Mouse (Mus musculus): ENCODE results near the gene Zfp292. TPM values are rescaled to one million over a fixed set of nuclear protein-coding genes. Genes with fewer than 3 reads are reported as not detected.

The Zfp292 gene
- total and polyA plus RNA-seq, 2 experiments: 0.87 to 11.8 TPM

- no peaks in the 10 kb centered on the region for H3K79me2 ChIP-seq (ENCODE audit: control insufficient read depth, insufficient read depth, low read length)
- WGBS: 87% methylated on average over 1 of the region's 1 CpGs
- H3K4me1 ChIP-seq (ENCODE audit: control insufficient read depth, insufficient read depth, low read length): no peaks in the 10 kb centered on the region
- H3K4me3 ChIP-seq (ENCODE audit: insufficient read depth, low read depth, low read length): no peak within 1 kb of the TSS
- no peak within 1 kb of the TSS for H3K27ac ChIP-seq (replicated peaks; ENCODE audit: insufficient read depth, low read depth, low read length)
- no peaks in the 10 kb centered on the region for H3K27me3 ChIP-seq (ENCODE audit: control insufficient read depth, insufficient read depth, low read length)
- H3K9ac ChIP-seq (ENCODE audit: low read depth, low read length): no peak within 1 kb of the TSS
- no peak for DNase-seq (ENCODE audit: extremely low read depth, low read depth, low spot score)
- TF ChIP-seq CTCF (IDR thresholded peaks at IDR 0.05; ENCODE audit: low read depth, low read length) (no peak), POLR2A (IDR thresholded peaks at IDR 0.05; ENCODE audit: extremely low read depth, insufficient read depth, low read length) (no peak)
- no peaks in the 10 kb centered on the region for H3K36me3 ChIP-seq (ENCODE audit: control insufficient read depth, insufficient read depth, low read length)
Measured at GRCm38 (mm10) chr4:34756163-34756562, 126.6 kb downstream of the Zfp292 start, which contains the start of gene Gm136. Gm136 (minus strand) TSS chr4:34756263.

Other genes starting within 250 kb of the Zfp292 start
- 25.0 and 26.6 TPM in 2 replicates for gene Slc35a1, start 195.5 kb downstream of the Zfp292 start, total RNA-seq (2014; rRNA removed)
- 10.6 and 12.2 TPM in 2 replicates for gene Slc35a1, start 195.5 kb downstream of the Zfp292 start, polyA plus RNA-seq (2012; rRNA removed)
- not detected in 2 replicates for gene Cfap206, start 152.8 kb downstream of the Zfp292 start, total RNA-seq (2014; rRNA removed)
- not detected in 2 replicates for gene Cfap206, start 152.8 kb downstream of the Zfp292 start, polyA plus RNA-seq (2012; rRNA removed)
- gene Gm136, start 126.7 kb downstream of the Zfp292 start, total RNA-seq (2014; rRNA removed): not detected in 2 replicates
- not detected in 2 replicates for gene Gm136, start 126.7 kb downstream of the Zfp292 start, polyA plus RNA-seq (2012; rRNA removed)
- 18.1 and 25.8 TPM in 2 replicates for gene Smim8, start 104.5 kb downstream of the Zfp292 start, total RNA-seq (2014; rRNA removed)
- gene Smim8, start 104.5 kb downstream of the Zfp292 start, polyA plus RNA-seq (2012; rRNA removed): 2.6 and 2.9 TPM in 2 replicates
- 0.46 TPM in 1 of 2 replicates, not detected in the other for gene Cga, start 10.8 kb upstream of the Zfp292 start, total RNA-seq (2014; rRNA removed)
- gene Cga, start 10.8 kb upstream of the Zfp292 start, polyA plus RNA-seq (2012; rRNA removed): 0.46 and 0.88 TPM in 2 replicates